ENCODE assay signal across 11 mouse cellular contexts in genomic region chr1:64853738-64854730, GRCm38 (mm10).
DNase-seq lines count a peak whose midpoint lies in the region; ATAC-seq lines count a peak whose summit lies in the region.
"Had no signal": no experiment of that assay in that cellular context is flagged by ENCODE, and none has a peak within 500 bp of the region (broad histone marks: within the 10 kb centered on the region; RNA-seq: fewer than 3 reads in every experiment).

No protein-coding gene starts in this region.

- 72% methylated on average over 5 of the region's 5 CpGs for WGBS in heart, embryonic 11.5 days (ENCODE audit: insufficient replicate concordance)
- WGBS in forebrain, embryonic 16.5 days: 13% methylated on average over 5 of the region's 5 CpGs
- WGBS in midbrain, embryonic 12.5 days: 21% methylated on average over 5 of the region's 5 CpGs

- no peaks in the 10 kb centered on the region for H3K9me3 ChIP-seq in heart, embryonic 11.5 days (replicated peaks; ENCODE audit: control insufficient read depth, low read length)
- no peaks in the 10 kb centered on the region for H3K9me3 ChIP-seq in forebrain, embryonic 16.5 days (ENCODE audit: control insufficient read depth, low read length)
- no peaks in the 10 kb centered on the region for H3K9me3 ChIP-seq in midbrain, embryonic 12.5 days
- H3K9me3 ChIP-seq: liver, embryonic 15.5 days had no signal

- H3K4me1 ChIP-seq in heart, embryonic 11.5 days (ENCODE audit: control insufficient read depth, insufficient read depth, low read length): peaks cover under 1% of the 10 kb centered on the region; the same call in 1 of the 2 replicates
- H3K4me1 ChIP-seq in forebrain, embryonic 16.5 days (replicated peaks; ENCODE audit: control insufficient read depth, insufficient read depth, low read length): peaks cover 24% of the 10 kb centered on the region
- H3K4me1 ChIP-seq in midbrain, embryonic 12.5 days: peaks cover 37% of the 10 kb centered on the region

- H3K27ac ChIP-seq in heart, embryonic 11.5 days (ENCODE audit: low read depth, low read length): no peak overlapping the region
- peak overlapping the region; percentile 54 for H3K27ac ChIP-seq in forebrain, embryonic 16.5 days (ENCODE audit: low read length)
- peak overlapping the region; percentile 43; the same call in 1 of the 2 replicates for H3K27ac ChIP-seq in midbrain, embryonic 12.5 days (replicated peaks)
- H3K27ac ChIP-seq: liver, embryonic 15.5 days had no signal

- no peaks in the 10 kb centered on the region for H3K36me3 ChIP-seq in heart, embryonic 11.5 days (ENCODE audit: control insufficient read depth, insufficient read depth, low read length)
- H3K36me3 ChIP-seq in forebrain, embryonic 16.5 days (ENCODE audit: control insufficient read depth, insufficient read depth): no peaks in the 10 kb centered on the region
- H3K36me3 ChIP-seq in midbrain, embryonic 12.5 days: no peaks in the 10 kb centered on the region
- H3K36me3 ChIP-seq: liver, embryonic 15.5 days had no signal

- no peaks in the 10 kb centered on the region for H3K27me3 ChIP-seq in heart, embryonic 11.5 days (ENCODE audit: control insufficient read depth, insufficient read depth, low read length)
- no peaks in the 10 kb centered on the region for H3K27me3 ChIP-seq in forebrain, embryonic 16.5 days (replicated peaks; ENCODE audit: control insufficient read depth, insufficient read depth, low read length)
- H3K27me3 ChIP-seq in midbrain, embryonic 12.5 days: no peaks in the 10 kb centered on the region
- H3K27me3 ChIP-seq: liver, embryonic 15.5 days had no signal

- peak; percentile 80 for DNase-seq in heart, adult 11 months
- DNase-seq in adrenal gland, postnatal 14 days: peak; percentile 81
- DNase-seq in B cell, adult 2 months: no peak
- DNase-seq in gastrocnemius, postnatal 36 days: no peak
- DNase-seq: spleen, adult 18-20 months had no signal

- H3K4me3 ChIP-seq in heart, embryonic 11.5 days (ENCODE audit: low read depth, low read length): no peak overlapping the region
- no peak overlapping the region for H3K4me3 ChIP-seq in forebrain, embryonic 16.5 days (replicated peaks; ENCODE audit: low read length)
- no peak overlapping the region for H3K4me3 ChIP-seq in midbrain, embryonic 12.5 days
- H3K4me3 ChIP-seq: erythroblast, embryonic 14.5 days; liver, embryonic 15.5 days had no signal

- intact Hi-C loops in gastrocnemius, postnatal 36 days (cut with DNase I): no loop called here

- no peak for ATAC-seq in heart, embryonic 11.5 days (replicated peaks; ENCODE audit: insufficient number of reproducible peaks, low FRiP score, low TSS enrichment)
- ATAC-seq in forebrain, embryonic 16.5 days: peak; percentile 95
- peak; percentile 92 for ATAC-seq in midbrain, embryonic 12.5 days (ENCODE audit: low FRiP score, low read depth)
- no peak for ATAC-seq in erythroid progenitor cell, adult 5-6 weeks (replicated peaks; ENCODE audit: low FRiP score, poor library complexity, severe bottlenecking)

- no peak overlapping the region for H3K9ac ChIP-seq in heart, embryonic 11.5 days (ENCODE audit: low read depth, low read length)
- no peak overlapping the region for H3K9ac ChIP-seq in forebrain, embryonic 16.5 days (replicated peaks; ENCODE audit: low read depth, low read length)
- H3K9ac ChIP-seq in midbrain, embryonic 12.5 days (replicated peaks): no peak overlapping the region
- H3K9ac ChIP-seq: liver, embryonic 15.5 days had no signal

- H3K4me2 ChIP-seq in heart, embryonic 11.5 days: no peak overlapping the region
- no peak overlapping the region for H3K4me2 ChIP-seq in forebrain, embryonic 16.5 days (ENCODE audit: low read length)
- H3K4me2 ChIP-seq in midbrain, embryonic 12.5 days (replicated peaks): no peak overlapping the region
- H3K4me2 ChIP-seq: liver, embryonic 15.5 days had no signal

Comparison
In these comparisons a context has a peak if more than half of its experiments do, and no peak if none do; other contexts are left out.
1. DNase-seq: peak in heart, adult 11 months (single experiment) and adrenal gland, postnatal 14 days (single experiment); none in B cell, adult 2 months (0 of 2) and gastrocnemius, postnatal 36 days (0 of 2).
2. ATAC-seq: peak in forebrain, embryonic 16.5 days (single experiment) and midbrain, embryonic 12.5 days (single experiment); none in heart, embryonic 11.5 days (single experiment) and erythroid progenitor cell, adult 5-6 weeks (single experiment).